Mouse (Mus musculus) erythroblast, embryonic 14.5 days (primary cell): ENCODE data around the gene Lifr. TPM values are rescaled to one million over a fixed set of nuclear protein-coding genes. Genes with fewer than 3 reads are reported as not detected.

Experiments
- H3K27me3 ChIP-seq: 2 replicates; pipeline ENCODE4 v1.6.1; 2012; ENCODE audit warnings: inconsistent platforms; ENCODE audit not compliant: control insufficient read depth
- H3K36me3 ChIP-seq: 2 replicates; pipeline ENCODE4 v1.6.1; 2012; ENCODE audit warnings: mild to moderate bottlenecking, inconsistent platforms; ENCODE audit not compliant: control insufficient read depth
- H3K4me1 ChIP-seq: 2 replicates; pipeline ENCODE4 v1.6.1; 2012; ENCODE audit warnings: inconsistent platforms; ENCODE audit not compliant: control insufficient read depth
- H3K4me3 ChIP-seq: replicated peaks from 2 replicates; pipeline ENCODE3; 2012; ENCODE audit warnings: moderate library complexity, mild to moderate bottlenecking, inconsistent platforms
- H3K9me3 ChIP-seq: 2 replicates; pipeline ENCODE4 v1.6.1; 2012; ENCODE audit warnings: low read length, inconsistent platforms, mixed read lengths; ENCODE audit not compliant: control insufficient read depth
- GATA1 ChIP-seq: IDR thresholded peaks from 2 replicates; pipeline ENCODE4 v1.6.1; 2012; ENCODE audit warnings: low read length, inconsistent platforms, mixed read lengths
- TAL1 ChIP-seq: IDR thresholded peaks from 3 replicates; pipeline ENCODE4 v1.6.1; 2012; ENCODE audit warnings: low read length, inconsistent platforms, mixed read lengths
- polyA plus RNA-seq: library from polyadenylated mRNA; stranded (reverse); fragments of >175 nt; gene quantifications from 2 replicates; pipeline ENCODE4 v1.2.3, GENCODE M21; 2012

Gene Lifr
- polyA plus RNA-seq, 1 experiment, result not detected

- Histone ChIP-seq H3K4me1 (no peaks in the 10 kb centered on the region), H3K4me3 (no peak overlapping the region), H3K27me3 (no peaks in the 10 kb centered on the region), H3K9me3 (no peaks in the 10 kb centered on the region), H3K36me3 (no peaks in the 10 kb centered on the region)
- TF ChIP-seq GATA1 (no peak), TAL1 (no peak)
Measured at GRCm38 (mm10) chr15:7099406-7099805, 9.0 kb downstream of the Lifr start.

DNA sequence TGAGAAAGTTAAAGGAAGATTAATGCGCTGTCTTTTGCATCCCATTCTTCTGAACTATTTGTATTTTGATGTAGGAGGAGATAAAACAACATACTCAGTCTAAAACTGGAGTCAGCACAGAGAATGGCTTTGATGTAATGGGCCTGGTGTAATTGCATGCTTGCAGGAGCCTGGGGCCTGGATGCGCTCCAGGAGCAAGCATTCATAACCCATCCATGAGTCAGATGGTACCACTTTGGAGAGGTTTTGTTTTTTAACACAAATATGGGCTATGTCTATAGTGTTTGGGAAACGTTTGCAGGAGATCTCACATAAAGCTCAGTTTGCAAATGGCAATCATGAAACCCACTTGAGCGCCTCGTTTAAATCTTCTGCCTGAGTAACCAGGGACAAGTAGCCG lies 9.8 kb downstream of the Lifr start:
- no peaks in the 10 kb centered on the region for H3K4me1 ChIP-seq
- H3K27me3 ChIP-seq, result no peaks in the 10 kb centered on the region
- TF ChIP-seq TAL1 (no peak), GATA1 (no peak)
- H3K36me3 ChIP-seq, result no peaks in the 10 kb centered on the region
- H3K4me3 ChIP-seq, result no peak overlapping the region
- no peaks in the 10 kb centered on the region for H3K9me3 ChIP-seq

GRCm38 (mm10) chr15:7103051-7103450 lies 12.6 kb downstream of the Lifr start:
- TF ChIP-seq GATA1 (no peak), TAL1 (no peak)

DNA sequence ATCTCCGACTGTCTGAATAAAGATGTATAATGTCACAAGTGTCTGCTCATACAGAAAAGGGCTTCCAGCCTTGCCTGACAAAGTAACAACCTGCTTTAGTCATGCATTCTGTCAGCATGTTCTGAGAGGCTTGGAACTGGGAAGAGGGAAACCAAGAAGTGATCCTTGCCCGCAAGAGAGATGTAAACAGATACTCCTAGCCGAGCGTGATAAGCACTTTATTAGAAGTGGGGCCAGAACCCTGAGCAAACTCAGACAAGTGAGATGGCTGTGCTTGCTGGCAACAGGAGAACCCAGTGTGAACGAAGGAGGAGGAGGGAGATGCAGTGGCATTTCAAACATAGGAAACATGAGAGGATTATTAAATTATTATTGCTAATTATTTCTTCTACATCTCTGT lies 14.8 kb downstream of the Lifr start:
- TF ChIP-seq GATA1 (no peak), TAL1 (no peak)
- no peaks in the 10 kb centered on the region for H3K27me3 ChIP-seq
- H3K4me3 ChIP-seq, result no peak overlapping the region
- H3K4me1 ChIP-seq, result no peaks in the 10 kb centered on the region
- no peaks in the 10 kb centered on the region for H3K36me3 ChIP-seq
- H3K9me3 ChIP-seq, result no peaks in the 10 kb centered on the region

More at GRCm38 (mm10) chr15:7103051-7103450, 12.6 kb downstream of the Lifr start:
- H3K4me3 ChIP-seq, result no peak overlapping the region
- H3K9me3 ChIP-seq, result no peaks in the 10 kb centered on the region
- no peaks in the 10 kb centered on the region for H3K36me3 ChIP-seq
- no peaks in the 10 kb centered on the region for H3K27me3 ChIP-seq
- no peaks in the 10 kb centered on the region for H3K4me1 ChIP-seq

DNA sequence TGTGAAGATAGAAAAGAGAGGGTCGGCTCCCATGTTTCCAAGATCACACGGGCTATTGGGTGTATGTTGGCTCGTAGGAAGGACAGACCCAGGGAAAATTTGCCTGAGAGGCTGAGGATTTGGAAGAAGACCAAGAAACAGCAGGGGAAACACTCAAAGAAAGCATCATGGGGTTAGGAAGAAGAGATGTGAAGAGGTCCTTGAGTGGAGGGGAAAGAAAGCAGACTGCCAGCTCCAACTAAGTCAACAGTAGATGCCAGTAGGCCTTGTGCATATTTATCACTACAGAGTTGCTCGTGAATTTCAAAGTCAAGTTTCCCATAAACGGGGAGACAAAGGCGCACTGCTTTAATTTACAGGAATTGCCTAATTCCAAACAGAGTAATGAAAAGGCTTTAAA lies 17.7 kb downstream of the Lifr start:
- Histone ChIP-seq H3K4me3 (no peak overlapping the region), H3K27me3 (no peaks in the 10 kb centered on the region), H3K36me3 (no peaks in the 10 kb centered on the region), H3K9me3 (no peaks in the 10 kb centered on the region), H3K4me1 (no peaks in the 10 kb centered on the region)
- TF ChIP-seq GATA1 (no peak), TAL1 (no peak)

DNA sequence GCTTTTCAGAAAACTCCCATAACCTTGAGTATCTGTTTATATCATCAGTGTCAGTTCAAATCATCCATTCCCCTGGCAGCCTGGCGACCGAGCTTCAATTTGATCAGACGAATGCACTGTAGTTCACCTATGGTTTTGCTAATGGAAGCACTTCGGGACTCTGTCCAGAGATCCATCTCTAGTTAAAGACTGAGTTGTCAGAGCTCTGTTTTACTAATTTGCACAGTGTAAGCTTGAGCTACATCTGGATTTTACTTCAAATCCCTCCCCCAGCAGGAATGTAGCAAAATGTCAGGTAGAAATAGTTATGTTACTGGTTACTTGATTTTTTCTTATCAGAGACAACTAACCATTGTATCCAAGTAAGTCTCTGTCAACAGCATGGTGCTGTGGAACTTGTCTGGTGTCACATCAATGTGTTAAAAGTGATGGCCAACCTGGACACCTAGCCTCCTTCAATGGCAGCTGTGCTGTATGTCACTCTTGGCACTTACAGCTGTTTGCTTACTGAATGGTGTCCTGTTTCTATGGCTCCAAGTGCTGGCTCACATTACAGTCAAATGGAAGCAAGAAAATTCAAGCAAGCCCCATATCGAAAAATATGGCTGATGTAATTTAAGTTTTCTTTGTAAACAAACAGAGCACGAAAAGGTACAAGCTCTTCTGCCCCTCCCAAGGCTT lies 22.0 kb downstream of the Lifr start:
- Histone ChIP-seq H3K27me3 (no peaks in the 10 kb centered on the region), H3K9me3 (no peaks in the 10 kb centered on the region), H3K4me1 (no peaks in the 10 kb centered on the region), H3K36me3 (no peaks in the 10 kb centered on the region), H3K4me3 (no peak overlapping the region)
- no peak for TF ChIP-seq GATA1
- TF ChIP-seq TAL1, result no peak

DNA sequence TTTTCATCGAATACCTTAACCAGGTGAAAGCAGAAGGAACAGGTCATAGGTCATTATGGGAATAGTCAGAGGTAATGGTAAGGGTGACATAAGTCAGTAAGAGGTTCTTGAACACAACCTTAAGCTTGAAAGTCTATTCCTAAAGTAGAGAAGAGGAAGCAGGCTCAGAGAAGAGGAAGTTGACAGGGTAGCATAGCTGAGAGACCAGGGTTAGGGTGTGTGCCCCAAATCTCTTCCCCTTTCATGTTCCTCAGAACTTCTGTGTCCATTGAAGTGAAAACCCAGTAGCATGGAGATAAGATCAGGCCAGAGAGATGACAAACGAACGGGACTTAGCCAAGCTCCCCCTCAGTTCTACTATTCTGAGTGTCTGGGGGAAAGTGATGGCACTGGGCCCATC lies 23.5 kb downstream of the Lifr start:
- no peak for TF ChIP-seq GATA1
- TF ChIP-seq TAL1, result no peak
- no peaks in the 10 kb centered on the region for H3K4me1 ChIP-seq
- no peaks in the 10 kb centered on the region for H3K27me3 ChIP-seq
- no peaks in the 10 kb centered on the region for H3K36me3 ChIP-seq
- H3K9me3 ChIP-seq, result no peaks in the 10 kb centered on the region
- H3K4me3 ChIP-seq, result no peak overlapping the region

DNA sequence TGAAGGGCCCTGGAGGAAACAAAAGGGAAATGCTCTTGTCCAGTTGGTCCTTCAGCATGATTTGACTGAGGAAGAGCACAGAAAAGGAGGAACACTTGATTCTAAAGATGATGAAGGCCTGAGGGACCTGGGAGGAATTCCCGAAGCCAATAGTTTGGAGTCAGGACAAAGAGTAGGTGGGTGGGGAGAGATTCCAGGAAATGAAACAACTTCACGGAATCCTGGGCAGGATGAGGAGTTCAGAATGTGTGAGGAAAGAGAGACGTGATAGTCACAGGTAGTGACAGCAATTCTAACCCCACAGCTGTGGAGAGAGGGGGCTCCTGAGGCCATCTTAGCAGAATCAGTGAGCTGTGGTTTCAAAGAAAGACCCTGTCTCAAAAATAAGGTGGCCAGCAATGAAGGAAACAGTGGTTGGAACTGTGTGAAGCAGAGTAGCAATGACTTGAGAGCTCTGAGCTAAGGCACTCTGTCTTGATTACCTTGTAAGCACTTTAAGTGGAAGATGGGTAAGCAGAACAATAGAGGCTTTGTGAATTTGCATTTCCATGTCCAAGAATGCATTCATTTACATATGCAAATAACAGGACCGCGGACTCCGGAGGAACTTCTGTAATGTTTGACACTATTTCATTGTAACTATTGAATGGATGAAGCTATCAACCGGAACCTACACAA lies 25.1 kb downstream of the Lifr start:
- H3K27me3 ChIP-seq, result no peaks in the 10 kb centered on the region
- TF ChIP-seq TAL1 (no peak), GATA1 (no peak)
- H3K36me3 ChIP-seq, result no peaks in the 10 kb centered on the region
- H3K9me3 ChIP-seq, result no peaks in the 10 kb centered on the region
- no peak overlapping the region for H3K4me3 ChIP-seq
- H3K4me1 ChIP-seq, result no peaks in the 10 kb centered on the region

DNA sequence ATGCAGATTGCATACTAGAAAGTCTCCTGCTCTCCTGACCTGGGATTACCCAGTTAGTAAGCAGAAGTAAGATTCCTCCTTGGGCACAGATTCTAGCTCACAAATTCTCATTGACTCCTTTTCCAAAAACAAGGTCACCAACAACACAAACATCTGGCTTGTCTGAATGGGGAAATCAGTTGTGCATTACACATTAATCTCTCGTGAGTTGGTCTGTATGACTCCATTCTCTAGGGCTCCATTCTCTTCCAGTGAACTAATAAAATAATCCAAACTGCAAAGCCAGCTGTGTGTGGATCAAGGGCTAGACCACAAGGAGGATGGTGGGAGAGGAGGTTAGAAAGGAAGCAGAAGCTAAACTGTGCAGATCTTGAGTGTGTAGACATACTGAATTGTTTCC lies 25.8 kb downstream of the Lifr start:
- H3K9me3 ChIP-seq, result no peaks in the 10 kb centered on the region
- H3K36me3 ChIP-seq, result no peaks in the 10 kb centered on the region
- H3K4me1 ChIP-seq, result no peaks in the 10 kb centered on the region
- H3K27me3 ChIP-seq, result no peaks in the 10 kb centered on the region
- TF ChIP-seq GATA1 (no peak), TAL1 (no peak)
- no peak overlapping the region for H3K4me3 ChIP-seq
